Mouse (Mus musculus): ENCODE measurements around the gene 4931409K22Rik.

DNA sequence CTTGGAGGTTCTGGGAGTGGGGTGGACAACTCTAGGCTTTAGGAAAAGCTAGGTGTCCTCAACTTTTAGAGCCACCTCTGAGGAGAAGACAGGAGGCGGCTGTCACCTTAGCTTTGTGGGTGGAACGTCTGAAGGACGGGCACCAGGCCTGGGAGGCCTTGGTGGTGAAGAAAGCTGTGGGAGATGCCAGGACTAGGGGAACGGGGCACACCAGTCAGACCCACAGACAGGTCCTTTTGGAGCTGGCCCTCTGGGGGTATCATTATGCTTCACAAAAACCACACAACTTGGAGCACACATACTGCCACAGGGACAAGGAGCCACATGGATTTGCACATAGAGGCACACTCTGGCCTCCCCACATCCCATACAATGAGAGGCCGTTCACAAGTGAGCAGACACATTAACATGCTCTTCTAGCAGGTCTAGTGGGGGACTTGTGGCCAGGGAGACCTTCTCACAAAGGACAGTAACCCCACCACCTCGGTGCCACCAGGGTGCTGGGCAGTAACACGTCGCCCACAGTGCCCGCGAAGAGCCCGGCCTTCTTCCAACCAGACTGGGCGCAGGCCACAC, 47.6 kb upstream of the 4931409K22Rik start:
- TF ChIP-seq CTCF (IDR thresholded peaks at IDR 0.05) (no peak), EP300 (IDR thresholded peaks at IDR 0.05) (no peak)

All from lung, postnatal 0 days (tissue).